Mouse (Mus musculus) adrenal gland, adult (tissue): ENCODE measurements around the gene Itga9.

Experiments used
- DNase-seq, 2 experiments: peaks; one replicate each; pipeline ENCODE4 v3.0.0; 2022 to 2023; ENCODE audit warnings: low spot score in 1 of 2; ENCODE audit not compliant: inconsistent age in 2 of 2

Gene Itga9

GRCm38 (mm10) chr9:118866949-118867348, 260.5 kb downstream of the Itga9 start:
- DNase-seq: peak; percentile 60 to 81

- peak in 1 of 2 experiments; percentile 43 for DNase-seq
Observed at GRCm38 (mm10) chr9:118867851-118868250, 261.4 kb downstream of the Itga9 start.

- peak; percentile 49 to 85 for DNase-seq
Observed at GRCm38 (mm10) chr9:118871089-118871488, 264.6 kb downstream of the Itga9 start.

GRCm38 (mm10) chr9:118873031-118873430, 266.5 kb downstream of the Itga9 start:
- no peak for DNase-seq

GRCm38 (mm10) chr9:118873596-118873995, 267.1 kb downstream of the Itga9 start:
- DNase-seq: peak; percentile 46 to 91

GRCm38 (mm10) chr9:118875705-118876104, 269.2 kb downstream of the Itga9 start:
- peak in 1 of 2 experiments; percentile 52 for DNase-seq

GRCm38 (mm10) chr9:118876902-118877301, 270.4 kb downstream of the Itga9 start:
- DNase-seq: peak in 1 of 2 experiments; percentile 90

GRCm38 (mm10) chr9:118877365-118878008, 271.0 kb downstream of the Itga9 start:
- peak in 1 of 2 experiments; percentile 69 for DNase-seq

GRCm38 (mm10) chr9:118878596-118878995, 272.1 kb downstream of the Itga9 start:
- DNase-seq: peak in 1 of 2 experiments; percentile 53

- peak in 1 of 2 experiments; percentile 76 for DNase-seq
Observed at GRCm38 (mm10) chr9:118881281-118881945, 274.9 kb downstream of the Itga9 start.

- DNase-seq: peak in 1 of 2 experiments; percentile 53
Observed at GRCm38 (mm10) chr9:118881946-118882284, 275.4 kb downstream of the Itga9 start.

GRCm38 (mm10) chr9:118883150-118883549, 276.7 kb downstream of the Itga9 start:
- DNase-seq: no peak

GRCm38 (mm10) chr9:118885785-118886184, 279.3 kb downstream of the Itga9 start:
- DNase-seq: peak; percentile 80 to 92

GRCm38 (mm10) chr9:118887201-118887600, 280.7 kb downstream of the Itga9 start:
- DNase-seq: peak in 1 of 2 experiments; percentile 60

- DNase-seq: no peak
Observed at GRCm38 (mm10) chr9:118887734-118888133, 281.2 kb downstream of the Itga9 start.

GRCm38 (mm10) chr9:118890149-118890548, 283.7 kb downstream of the Itga9 start:
- no peak for DNase-seq

- DNase-seq: no peak
Observed at GRCm38 (mm10) chr9:118890645-118891044, 284.2 kb downstream of the Itga9 start.

- no peak for DNase-seq
Observed at GRCm38 (mm10) chr9:118891068-118891467, 284.6 kb downstream of the Itga9 start.

GRCm38 (mm10) chr9:118891593-118891992, 285.1 kb downstream of the Itga9 start:
- DNase-seq: no peak

- DNase-seq: no peak
Observed at GRCm38 (mm10) chr9:118895101-118895500, 288.6 kb downstream of the Itga9 start.

GRCm38 (mm10) chr9:118900677-118901076, 294.2 kb downstream of the Itga9 start:
- DNase-seq: no peak

- no peak for DNase-seq
Observed at GRCm38 (mm10) chr9:118901917-118902316, 295.4 kb downstream of the Itga9 start.
